Mouse (Mus musculus): ENCODE data around the gene Kbtbd8.

Gene Kbtbd8

GRCm38 (mm10) chr6:95116946-95117345 is at the start of gene Kbtbd8:
TSS of gene Kbtbd8 (plus strand) at chr6:95117240.
- DNase-seq: no peak

- no peak for DNase-seq
Measured at GRCm38 (mm10) chr6:95069753-95070152, 47.3 kb upstream of the Kbtbd8 start.

GRCm38 (mm10) chr6:95085276-95085675 is 31.8 kb upstream of the Kbtbd8 start:
- peak; percentile 12 for DNase-seq

- DNase-seq: peak; percentile 19
Measured at GRCm38 (mm10) chr6:95087154-95087846, 29.7 kb upstream of the Kbtbd8 start.

- no peak for DNase-seq
Measured at GRCm38 (mm10) chr6:95088075-95088474, 29.0 kb upstream of the Kbtbd8 start.

- DNase-seq: no peak
Measured at GRCm38 (mm10) chr6:95094695-95095094, 22.3 kb upstream of the Kbtbd8 start.

- peak; percentile 61 for DNase-seq
Measured at GRCm38 (mm10) chr6:95098366-95099109, 18.5 kb upstream of the Kbtbd8 start.

GRCm38 (mm10) chr6:95103706-95104105 is 13.3 kb upstream of the Kbtbd8 start:
- no peak for DNase-seq

- DNase-seq: no peak
Measured at GRCm38 (mm10) chr6:95108437-95108836, 8.6 kb upstream of the Kbtbd8 start.

GRCm38 (mm10) chr6:95109691-95110450 is 7.2 kb upstream of the Kbtbd8 start:
- DNase-seq: peak; percentile 35

- no peak for DNase-seq
Measured at GRCm38 (mm10) chr6:95112015-95112414, 5.0 kb upstream of the Kbtbd8 start.

- no peak for DNase-seq
Measured at GRCm38 (mm10) chr6:95116513-95116912, 527 bp upstream of the Kbtbd8 start.

GRCm38 (mm10) chr6:95117614-95118541 is 838 bp downstream of the Kbtbd8 start:
- DNase-seq: peak; percentile 99

- no peak for DNase-seq
Measured at GRCm38 (mm10) chr6:95119389-95119788, 2.3 kb downstream of the Kbtbd8 start.

- no peak for DNase-seq
Measured at GRCm38 (mm10) chr6:95149931-95150534, 33.0 kb downstream of the Kbtbd8 start.

- DNase-seq: no peak
Measured at GRCm38 (mm10) chr6:95150885-95151284, 33.8 kb downstream of the Kbtbd8 start.

- no peak for DNase-seq
Measured at GRCm38 (mm10) chr6:95151563-95151962, 34.5 kb downstream of the Kbtbd8 start.

- DNase-seq: no peak
Measured at GRCm38 (mm10) chr6:95163965-95164364, 46.9 kb downstream of the Kbtbd8 start.

- DNase-seq: no peak
Measured at GRCm38 (mm10) chr6:95165630-95166029, 48.6 kb downstream of the Kbtbd8 start.

- DNase-seq: no peak
Measured at GRCm38 (mm10) chr6:95167668-95168227, 50.7 kb downstream of the Kbtbd8 start.

GRCm38 (mm10) chr6:95169411-95169810 is 52.4 kb downstream of the Kbtbd8 start:
- no peak for DNase-seq
